Mouse (Mus musculus) liver, postnatal 0 days (tissue): ENCODE measurements around the gene Slc28a2. TPM values are rescaled to one million over a fixed set of nuclear protein-coding genes. Genes with fewer than 3 reads are reported as not detected.
"Not testable (repeated sequence)": the region's sequence is repeated elsewhere in the genome, so short reads cannot be mapped to it uniquely, and the experiment has no call there.

Source experiments
- ATAC-seq: fragments of 200-750 bp; cut with Nextera tagmentation; 2 replicates; pipeline ENCODE4 v1.8.0; 2017; ENCODE audit warnings: mild to moderate bottlenecking, moderate library complexity
- DNase-seq: peaks from one replicate; pipeline ENCODE4 v3.0.0-alpha.2; 2016
- H3K27ac ChIP-seq: fragments of 300-500 bp; sonication (generic); 2 replicates; pipeline ENCODE4 v1.5.1; 2014; ENCODE audit warnings: antibody characterized with exemption, moderate library complexity, mild to moderate bottlenecking, low read depth
- H3K27me3 ChIP-seq: fragments of 300-500 bp; sonication (generic); 2 replicates; pipeline ENCODE4 v1.6.1; 2014; ENCODE audit warnings: low read length, control low read depth, mixed read lengths; ENCODE audit not compliant: insufficient read depth
- H3K36me3 ChIP-seq: fragments of 300-500 bp; sonication (generic); replicated peaks from 2 replicates; pipeline ENCODE4 v1.6.1; 2014; ENCODE audit warnings: mild to moderate bottlenecking, control low read depth, low read length, moderate library complexity, mixed read lengths; ENCODE audit not compliant: insufficient read depth
- H3K4me1 ChIP-seq: fragments of 300-500 bp; sonication (generic); 2 replicates; pipeline ENCODE4 v1.6.1; 2014; ENCODE audit warnings: antibody characterized with exemption, mild to moderate bottlenecking, control low read depth; ENCODE audit not compliant: insufficient read depth
- H3K4me2 ChIP-seq: fragments of 300-500 bp; sonication (generic); 2 replicates; pipeline ENCODE4 v1.6.1; 2014; ENCODE audit warnings: low read depth, mild to moderate bottlenecking, low read length, moderate library complexity, mixed read lengths
- H3K4me3 ChIP-seq: fragments of 300-500 bp; sonication (generic); 2 replicates; pipeline ENCODE4 v1.5.1; 2014; ENCODE audit warnings: low read depth, low read length
- H3K9ac ChIP-seq: fragments of 300-500 bp; sonication (generic); replicated peaks from 2 replicates; pipeline ENCODE4 v1.6.1; 2014; ENCODE audit warnings: mild to moderate bottlenecking, moderate library complexity
- H3K9me3 ChIP-seq: fragments of 300-500 bp; sonication (generic); 2 replicates; pipeline ENCODE4 v1.6.1; 2016; ENCODE audit warnings: mild to moderate bottlenecking, control low read depth, low read length, mixed read lengths
- CTCF ChIP-seq: sonication (generic); IDR thresholded peaks from 2 replicates; pipeline ENCODE4 v1.5.1; 2016; ENCODE audit warnings: antibody characterized with exemption, low read depth
- EP300 ChIP-seq: IDR thresholded peaks from 2 replicates; pipeline ENCODE4 v1.6.1; 2016; ENCODE audit warnings: antibody characterized with exemption, low read depth, mild to moderate bottlenecking
- WGBS: fragments of 180-500 bp; shearing (Covaris S2); extraction: QIAGEN DNeasy Blood & Tissue Kit; methylation state at CpG from one replicate; pipeline ENCODE4 v1.1.7; 2014; ENCODE audit not compliant: insufficient replicate concordance; 5-methylcytosine and 5-hydroxymethylcytosine counted together
- polyA plus RNA-seq: library from polyadenylated mRNA; unstranded; fragments of >200 nt; fragmentation: Nextera tagmentation; extraction: Ambion mirVana; gene quantifications from 2 replicates; pipeline ENCODE4 v1.2.1, GENCODE M21; 2015

Slc28a2 gene
- polyA plus RNA-seq, 1 experiment from 2014 or later, result 1.8 TPM

DNA sequence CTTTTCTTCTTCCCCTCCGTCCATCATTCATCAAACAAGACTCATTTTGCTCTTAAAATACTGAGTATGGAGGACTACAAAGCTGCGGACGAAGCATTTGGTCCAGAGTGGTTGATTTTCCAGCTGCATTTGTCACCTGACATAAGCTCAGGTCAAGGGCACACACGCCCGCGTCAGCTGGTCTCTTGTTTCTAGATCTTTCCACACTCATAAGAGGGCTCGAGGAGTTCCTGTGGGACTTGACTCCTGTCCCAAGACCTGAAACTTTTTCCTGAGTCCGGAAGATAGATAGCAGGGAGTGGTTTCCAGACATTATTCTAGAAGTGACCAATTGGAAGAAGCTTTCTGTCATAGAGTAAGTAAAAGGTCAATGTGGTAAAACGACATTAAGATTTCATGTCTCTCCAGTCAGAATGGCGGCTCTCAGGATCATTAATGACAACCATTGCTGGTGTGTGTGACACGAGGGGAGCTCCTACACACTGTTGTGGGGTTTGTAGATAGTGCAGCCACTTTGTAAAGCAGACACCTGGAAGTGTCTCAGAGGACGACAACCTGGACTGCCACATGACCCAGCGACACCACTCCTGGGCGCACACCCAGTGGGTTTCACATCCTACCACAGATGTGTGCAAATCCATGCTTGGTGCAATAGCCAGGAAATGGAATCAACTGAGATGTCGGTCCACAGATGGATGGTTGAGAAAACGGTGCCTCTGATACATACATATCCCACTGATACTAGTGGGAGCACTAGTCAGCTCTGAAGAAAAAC lies 44.8 kb upstream of the Slc28a2 start:
- Histone ChIP-seq H3K9me3 (no peaks in the 10 kb centered on the region), H3K27me3 (no peaks in the 10 kb centered on the region), H3K27ac (no peak overlapping the region), H3K4me3 (no peak overlapping the region), H3K4me1 (peaks cover 9% of the 10 kb centered on the region), H3K4me2 (no peak overlapping the region), H3K9ac (no peak overlapping the region), H3K36me3 (no peaks in the 10 kb centered on the region)
- 56% methylated on average over 16 of the region's 16 CpGs for WGBS
- TF ChIP-seq EP300, result no peak
- no peak for TF ChIP-seq CTCF
- DNase-seq (no peak), ATAC-seq (no peak)

DNA sequence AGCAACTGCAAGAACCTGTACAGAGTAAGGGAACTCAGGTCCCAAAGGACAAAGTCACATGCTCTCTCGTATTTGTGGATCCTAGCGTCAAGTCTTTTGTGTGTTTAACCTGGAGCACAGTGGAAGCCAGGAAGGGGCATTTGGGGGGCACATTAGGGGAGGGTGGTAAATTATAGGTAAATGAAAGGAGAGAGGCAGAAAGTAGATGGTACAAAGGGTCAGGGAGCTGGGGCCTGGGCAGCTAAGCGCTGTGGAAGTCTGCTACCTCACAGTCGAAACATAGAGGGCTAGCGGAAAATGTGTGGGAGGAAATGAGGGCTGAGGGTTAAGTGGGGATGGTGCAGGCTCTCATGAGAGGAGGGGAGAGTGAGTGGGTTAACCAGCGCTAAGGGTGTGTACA lies 44.2 kb upstream of the Slc28a2 start:
- no peak overlapping the region for H3K27ac ChIP-seq
- peaks cover 9% of the 10 kb centered on the region for H3K4me1 ChIP-seq
- 69% methylated on average over 6 of the region's 6 CpGs for WGBS
- no peak overlapping the region for H3K9ac ChIP-seq
- no peaks in the 10 kb centered on the region for H3K36me3 ChIP-seq
- no peak for DNase-seq
- H3K9me3 ChIP-seq, result no peaks in the 10 kb centered on the region
- H3K4me2 ChIP-seq, result no peak overlapping the region
- no peaks in the 10 kb centered on the region for H3K27me3 ChIP-seq
- no peak for TF ChIP-seq CTCF
- no peak for TF ChIP-seq EP300
- no peak overlapping the region for H3K4me3 ChIP-seq
- ATAC-seq, result no peak

DNA sequence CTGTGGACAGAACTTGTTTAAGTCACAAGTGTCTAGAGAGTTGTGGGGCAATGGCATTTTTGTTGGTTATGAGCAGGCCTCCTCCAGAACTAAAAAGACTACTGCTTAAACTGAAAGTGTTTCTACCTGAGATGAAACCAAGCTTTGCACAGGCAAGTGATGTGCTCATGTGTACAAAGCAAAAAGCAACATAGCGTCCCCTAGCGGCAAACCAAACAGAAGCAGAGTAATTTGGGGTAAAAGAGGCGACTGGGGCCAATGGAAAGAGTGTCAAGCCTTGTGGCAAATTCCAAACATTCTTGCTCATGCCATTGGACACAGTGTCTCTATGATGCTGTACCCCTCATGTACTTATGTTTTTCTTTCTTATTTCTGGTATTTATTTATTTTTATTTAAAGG lies 41.2 kb upstream of the Slc28a2 start:
- ATAC-seq (no peak), DNase-seq (no peak)
- no peaks in the 10 kb centered on the region for H3K36me3 ChIP-seq
- H3K4me1 ChIP-seq, result peaks cover 6% of the 10 kb centered on the region
- WGBS, result 40% methylated on average over 3 of the region's 3 CpGs
- no peak for TF ChIP-seq EP300
- TF ChIP-seq CTCF, result peak; percentile 56
- no peak overlapping the region for H3K4me2 ChIP-seq
- H3K9ac ChIP-seq, result no peak overlapping the region
- H3K4me3 ChIP-seq, result no peak overlapping the region
- no peaks in the 10 kb centered on the region for H3K9me3 ChIP-seq
- H3K27me3 ChIP-seq, result no peaks in the 10 kb centered on the region
- no peak overlapping the region for H3K27ac ChIP-seq

DNA sequence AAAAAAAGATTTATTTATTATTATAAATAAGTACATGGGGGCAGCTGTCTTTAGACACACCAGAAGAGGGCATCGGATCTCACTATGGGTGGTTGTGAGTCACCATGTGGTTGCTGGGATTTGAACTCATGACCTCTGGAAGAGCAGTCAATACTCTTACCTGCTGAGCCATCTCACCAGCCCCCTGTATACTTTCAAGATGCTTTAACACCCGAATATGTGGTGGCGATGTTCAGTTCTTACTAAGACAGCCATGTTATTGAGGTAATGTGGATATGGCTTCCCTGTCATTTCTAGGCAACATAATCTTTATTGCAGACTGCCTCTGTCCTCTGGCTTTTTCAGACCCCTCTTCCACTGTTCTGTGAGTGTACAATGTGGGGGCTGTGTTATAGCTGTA lies 39.1 kb upstream of the Slc28a2 start:
- not testable (repeated sequence) for H3K9ac ChIP-seq, H3K27ac ChIP-seq, DNase-seq, H3K9me3 ChIP-seq, H3K4me2 ChIP-seq, ATAC-seq, H3K27me3 ChIP-seq, H3K4me3 ChIP-seq, H3K4me1 ChIP-seq, H3K36me3 ChIP-seq
- WGBS, result 85% methylated on average over 3 of the region's 3 CpGs

DNA sequence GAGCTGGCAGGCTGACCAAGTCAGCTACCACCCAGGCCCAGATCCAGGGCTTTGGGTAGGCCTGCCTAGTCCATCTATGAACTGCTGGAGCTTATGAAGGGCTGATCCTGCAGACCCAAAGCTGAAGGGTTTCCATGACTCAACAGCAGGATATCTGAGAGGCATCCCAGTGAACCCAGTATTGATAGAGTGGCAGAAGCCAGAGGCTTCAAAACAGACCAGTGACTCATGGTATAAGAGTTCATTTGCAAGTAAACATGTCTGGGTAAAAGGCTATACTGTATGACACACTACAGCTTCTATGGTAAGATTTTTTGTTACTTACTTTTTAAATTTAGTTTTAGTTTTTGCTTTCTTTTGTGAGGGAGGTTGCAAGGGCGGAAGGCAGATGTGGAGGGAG lies 30.1 kb upstream of the Slc28a2 start:
- Histone ChIP-seq H3K9ac (no peak overlapping the region), H3K4me3 (no peak overlapping the region), H3K9me3 (no peaks in the 10 kb centered on the region), H3K27ac (no peak overlapping the region), H3K4me2 (no peak overlapping the region), H3K27me3 (no peaks in the 10 kb centered on the region), H3K4me1 (no peaks in the 10 kb centered on the region), H3K36me3 (no peaks in the 10 kb centered on the region)
- WGBS, result 70% methylated on average over 1 of the region's 1 CpGs
- DNase-seq (no peak), ATAC-seq (no peak)
- TF ChIP-seq EP300 (no peak), CTCF (no peak)

DNA sequence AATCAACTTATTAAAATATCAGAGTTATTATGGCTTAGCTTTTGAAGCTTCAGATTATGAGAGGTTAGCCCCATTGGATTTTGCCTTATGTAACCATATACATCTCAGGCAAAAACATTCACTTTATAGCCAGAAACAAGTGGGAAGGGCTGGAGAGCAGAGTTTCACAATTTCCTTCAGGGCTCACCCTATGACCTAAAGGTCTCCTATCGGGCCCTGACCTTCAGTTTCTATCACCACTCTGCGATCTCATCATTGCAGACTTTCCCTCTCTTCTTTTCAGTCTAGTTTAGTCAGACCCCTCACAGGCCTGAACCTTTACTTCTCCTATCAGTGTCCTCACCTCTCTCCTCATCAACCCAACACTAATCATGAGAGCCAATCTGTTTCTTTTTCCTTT lies 18.7 kb upstream of the Slc28a2 start:
- ATAC-seq (no peak), DNase-seq (no peak)
- Histone ChIP-seq H3K9ac (no peak overlapping the region), H3K4me2 (no peak overlapping the region), H3K9me3 (no peaks in the 10 kb centered on the region), H3K4me1 (no peaks in the 10 kb centered on the region), H3K4me3 (no peak overlapping the region), H3K27me3 (no peaks in the 10 kb centered on the region), H3K27ac (no peak overlapping the region), H3K36me3 (no peaks in the 10 kb centered on the region)
- TF ChIP-seq EP300 (no peak), CTCF (no peak)
- WGBS, result 62% methylated on average over 2 of the region's 2 CpGs
